Mouse (Mus musculus) left cerebral cortex, adult 11 months (tissue): ENCODE measurements around the gene Wdr70.
A peak's percentile ranks its signal among the peaks of the same experiment; 100 is the strongest.

Experiments used
- DNase-seq: peaks from one replicate; pipeline ENCODE4 v3.0.0; 2022; ENCODE audit warnings: low spot score

The Wdr70 gene

DNA sequence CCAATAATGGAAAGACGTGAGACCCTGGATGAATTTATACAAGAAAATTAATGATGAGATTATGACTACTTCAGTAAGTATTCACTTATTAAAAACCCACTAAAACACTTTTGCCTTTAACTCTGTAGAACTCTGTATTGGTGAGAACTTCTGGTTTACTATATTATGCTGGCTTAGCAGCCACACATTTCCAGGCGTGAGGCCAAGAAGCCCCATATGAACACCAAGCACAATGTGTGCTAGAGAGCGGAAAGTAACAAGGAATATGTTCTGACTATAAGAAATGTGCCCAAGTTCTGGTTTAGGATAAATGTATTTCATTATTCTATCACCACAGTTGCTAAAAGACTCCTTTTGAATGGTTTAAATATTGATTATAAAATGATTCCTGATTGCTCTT, 68.4 kb downstream of the Wdr70 start:
- peak; percentile 54 for DNase-seq

DNA sequence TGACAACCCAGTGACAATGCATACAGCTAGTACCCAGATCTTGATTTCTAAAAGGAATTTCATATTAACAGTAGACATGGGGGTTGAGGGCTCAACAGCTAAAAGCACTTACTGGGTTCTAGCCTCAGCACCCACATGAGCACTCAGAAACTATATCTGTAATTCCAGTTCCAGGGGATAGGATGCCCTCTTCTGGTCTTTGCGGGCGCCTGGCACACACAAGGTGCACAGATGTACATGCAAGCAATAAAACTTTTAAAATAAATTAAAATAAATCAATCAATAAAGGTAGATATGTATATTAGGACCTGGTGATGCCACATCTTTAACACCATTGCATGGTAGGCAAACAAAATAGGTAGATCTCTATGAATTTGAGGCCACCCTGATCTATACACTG, 71.5 kb downstream of the Wdr70 start:
- DNase-seq = no peak

DNA sequence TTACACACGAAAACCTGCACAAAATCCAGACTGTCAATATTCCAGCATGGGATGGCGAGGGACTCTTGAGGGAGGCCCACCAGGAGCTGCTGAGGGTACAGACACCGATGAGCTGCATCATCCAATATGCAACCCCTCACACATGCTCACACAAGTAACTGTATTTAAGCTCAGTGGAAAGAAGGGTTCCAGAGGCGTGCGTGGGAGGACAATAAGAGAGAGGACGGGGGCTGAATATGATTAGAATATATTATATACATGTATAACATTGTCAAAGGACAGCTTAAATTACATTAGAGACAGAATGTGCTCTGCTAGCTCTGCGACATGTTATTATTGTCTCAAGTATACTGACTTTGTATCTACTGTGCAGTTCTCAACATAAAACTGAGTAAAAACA, 87.6 kb downstream of the Wdr70 start:
- DNase-seq = no peak

DNA sequence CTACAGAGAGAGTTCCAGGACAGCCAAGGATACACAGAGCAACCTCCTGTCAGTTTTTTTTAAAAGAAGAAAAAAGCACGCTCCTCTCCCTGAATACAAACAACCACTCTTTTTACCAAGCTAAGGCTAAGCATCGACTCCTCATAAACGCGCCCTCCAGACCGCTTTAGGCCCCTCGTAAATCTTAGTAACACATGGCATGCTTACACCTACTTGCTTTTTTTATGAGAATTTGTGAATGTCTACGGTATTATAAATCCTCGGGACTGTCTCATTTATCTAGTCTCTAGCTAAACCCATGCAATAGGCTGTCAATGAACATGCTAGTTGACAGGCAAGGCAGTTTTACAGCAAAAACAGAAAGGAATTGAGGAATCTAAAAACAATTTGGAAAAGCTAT, 91.6 kb downstream of the Wdr70 start:
- no peak for DNase-seq

DNA sequence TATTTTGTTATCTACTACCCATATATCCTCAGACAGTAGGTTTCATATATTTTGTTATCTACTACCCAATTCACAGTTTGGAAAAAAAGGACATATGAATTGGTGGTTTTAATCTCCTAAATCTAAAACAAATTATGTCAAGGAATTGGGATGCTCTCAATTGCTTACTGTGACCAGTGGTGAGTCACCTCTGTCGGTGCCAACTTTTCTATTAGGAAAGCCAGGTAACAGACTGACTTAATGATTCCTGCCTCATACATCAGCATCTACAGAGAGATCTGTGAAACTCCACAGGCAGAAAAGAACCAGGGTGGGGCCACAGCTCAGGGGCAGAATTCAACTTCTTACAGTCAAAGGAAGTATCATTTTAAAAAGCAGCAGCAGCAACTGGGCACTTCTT, 93.0 kb downstream of the Wdr70 start:
- DNase-seq = no peak

DNA sequence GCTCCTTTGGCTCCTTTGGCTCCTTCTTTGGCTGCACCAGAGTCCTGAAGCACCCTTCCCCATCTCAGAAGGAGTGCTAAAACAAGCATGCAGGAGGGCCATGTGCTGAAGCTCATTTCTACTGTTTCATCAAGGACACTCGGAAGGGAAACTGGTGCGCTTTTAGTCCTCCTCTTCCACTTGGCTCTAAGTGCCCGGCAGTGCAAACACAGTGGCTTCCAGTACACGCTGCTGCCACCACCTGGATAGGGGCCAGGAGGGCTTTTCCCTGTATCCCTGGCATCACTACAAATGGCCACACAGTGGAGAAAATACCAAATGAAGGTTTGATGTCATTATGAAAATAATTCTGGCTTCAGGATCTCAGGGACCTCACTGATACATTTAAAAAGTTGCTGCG, 93.5 kb downstream of the Wdr70 start:
- no peak for DNase-seq

DNA sequence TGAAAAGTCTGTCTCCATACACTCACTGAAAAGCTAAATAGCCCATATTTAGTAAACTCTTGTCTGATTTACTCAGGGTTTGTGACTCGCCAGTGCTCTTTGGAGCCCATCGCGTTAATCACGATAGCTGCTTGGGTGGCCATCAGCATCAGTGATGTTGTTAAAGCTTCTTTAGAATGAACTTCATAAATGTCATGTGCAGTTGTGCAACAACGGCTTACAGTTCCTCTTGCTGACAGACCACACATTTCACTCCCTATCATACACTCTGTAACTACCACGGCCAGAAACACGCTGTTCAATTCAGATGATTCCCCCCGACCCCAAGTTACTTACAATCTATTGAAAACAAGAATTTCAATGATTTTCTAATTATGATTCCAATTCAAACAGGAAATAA, 95.2 kb downstream of the Wdr70 start:
- DNase-seq = no peak

DNA sequence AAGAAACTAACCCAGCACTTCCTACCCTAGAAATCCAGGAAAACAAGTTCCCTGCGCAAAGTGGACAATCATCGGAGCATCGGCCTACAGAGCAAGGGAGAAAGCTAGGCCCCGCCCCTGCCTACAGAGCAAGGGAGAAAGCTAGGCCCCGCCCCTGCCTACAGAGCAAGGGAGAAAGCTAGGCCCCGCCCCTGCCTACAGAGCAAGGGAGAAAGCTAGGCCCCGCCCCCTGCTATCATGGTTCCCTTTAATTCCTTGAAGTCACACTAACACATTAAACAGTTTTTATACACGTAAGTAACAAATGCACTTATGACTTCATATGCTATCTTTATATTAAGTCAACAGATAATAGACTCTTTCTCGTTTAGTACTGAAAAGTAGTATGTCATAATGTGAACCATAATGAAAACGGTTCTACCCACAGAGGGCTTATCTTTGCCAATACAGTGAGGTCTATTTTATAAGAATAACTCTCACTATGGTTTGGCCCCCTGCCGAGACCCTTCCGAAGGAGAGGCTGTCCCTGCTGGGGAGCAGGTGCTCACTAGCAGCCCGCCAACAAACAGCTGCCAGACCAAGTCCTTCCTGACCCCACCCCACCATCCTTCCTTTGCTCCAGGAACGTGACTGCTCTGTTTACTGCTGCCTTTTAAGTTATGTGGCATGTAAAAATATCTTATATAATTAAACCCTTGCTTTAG, 100.0 kb downstream of the Wdr70 start:
- no peak for DNase-seq

DNA sequence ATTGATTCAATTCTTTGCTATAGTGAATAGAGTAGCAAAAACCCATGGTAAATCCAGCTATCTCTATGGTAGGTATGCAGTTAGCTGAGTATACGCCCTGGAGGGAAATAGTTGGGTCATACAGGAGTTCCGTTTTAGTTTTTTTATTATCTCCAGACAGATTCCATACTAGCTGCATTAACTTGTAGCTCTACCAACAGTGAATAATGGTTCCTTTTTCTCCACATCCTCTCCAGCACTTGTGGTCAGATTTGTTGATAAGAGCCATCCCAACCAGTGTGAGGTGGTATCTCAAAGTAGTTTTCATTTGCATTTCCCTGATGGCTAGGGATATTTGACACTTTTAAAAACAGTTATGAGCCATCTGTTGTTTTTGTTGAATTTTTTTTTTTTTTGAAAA, 100.9 kb downstream of the Wdr70 start:
- DNase-seq = no peak

DNA sequence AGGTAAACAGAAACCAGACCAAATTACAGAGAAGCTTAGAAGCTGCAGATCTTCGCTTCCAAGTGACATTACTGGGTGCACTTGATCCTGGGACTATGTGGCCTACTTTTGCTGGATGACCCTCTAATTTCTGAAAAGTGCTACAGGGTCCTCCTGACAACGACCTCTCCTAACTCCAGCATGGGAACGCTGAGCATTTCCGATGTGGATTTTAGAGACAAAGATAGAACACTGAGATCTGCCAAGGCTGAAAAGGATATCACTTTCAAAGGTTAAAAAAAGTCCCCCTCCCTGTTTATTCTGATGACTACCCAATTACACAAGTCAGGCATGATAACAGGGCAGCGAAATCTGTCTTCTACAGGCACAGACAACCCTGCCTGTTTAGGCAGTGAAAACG, 105.3 kb downstream of the Wdr70 start:
- no peak for DNase-seq

DNA sequence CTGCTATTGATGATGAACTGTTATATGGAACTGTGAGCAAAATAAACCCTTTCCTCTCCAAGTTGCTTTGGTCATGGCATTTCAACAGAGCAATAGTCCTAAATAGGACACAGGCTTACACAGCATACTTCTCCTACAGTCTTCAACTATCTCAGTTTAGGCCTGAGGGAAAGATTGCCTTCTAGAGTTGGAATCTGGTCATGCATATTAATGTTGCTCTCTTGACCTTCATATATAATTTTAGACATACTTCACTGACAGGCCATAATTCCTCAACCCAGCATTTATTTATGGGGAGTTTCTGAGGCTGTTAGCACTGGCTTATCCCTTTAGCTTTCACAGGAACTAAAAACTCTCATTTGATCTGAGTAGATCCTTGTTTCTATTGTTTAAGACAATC, 108.9 kb downstream of the Wdr70 start:
- no peak for DNase-seq

DNA sequence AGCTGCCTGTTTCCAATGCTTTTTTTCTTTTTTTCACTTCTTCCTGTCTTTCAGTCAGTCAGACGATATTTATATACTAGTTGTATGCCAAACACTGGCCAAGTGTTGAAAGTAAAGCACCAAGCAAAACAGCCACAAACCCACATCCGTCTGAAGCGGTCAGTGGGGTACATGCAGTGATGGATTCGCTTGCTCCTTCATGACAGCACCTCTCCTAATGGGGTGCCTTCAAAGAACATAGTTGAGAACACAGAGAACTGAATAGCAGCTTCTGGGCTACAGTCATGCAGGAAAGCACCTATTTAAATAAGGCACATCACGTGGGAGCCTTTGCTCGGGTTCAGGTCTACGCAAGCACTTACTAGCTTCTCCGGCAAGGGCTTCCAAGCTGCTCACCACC, 111.6 kb downstream of the Wdr70 start:
- DNase-seq = no peak

DNA sequence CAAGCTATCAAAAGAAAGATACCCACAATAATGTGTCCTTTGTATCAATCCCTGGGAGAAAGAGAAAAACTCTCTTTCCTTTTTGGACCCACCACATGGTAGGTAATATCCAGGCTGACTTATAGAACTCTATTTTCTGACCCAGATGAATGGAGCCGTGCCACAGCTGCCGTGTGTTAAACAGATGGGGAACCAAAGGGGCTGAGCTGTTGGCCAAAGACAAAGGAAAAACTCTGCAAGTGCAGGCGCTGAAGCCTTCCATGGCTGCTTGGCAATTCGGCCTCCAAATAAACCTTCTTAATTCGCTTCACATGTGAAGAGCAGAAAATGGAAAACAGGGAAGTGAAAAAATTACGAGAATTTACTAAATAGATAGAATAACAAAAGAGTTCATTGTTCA, 112.7 kb downstream of the Wdr70 start:
- no peak for DNase-seq

DNA sequence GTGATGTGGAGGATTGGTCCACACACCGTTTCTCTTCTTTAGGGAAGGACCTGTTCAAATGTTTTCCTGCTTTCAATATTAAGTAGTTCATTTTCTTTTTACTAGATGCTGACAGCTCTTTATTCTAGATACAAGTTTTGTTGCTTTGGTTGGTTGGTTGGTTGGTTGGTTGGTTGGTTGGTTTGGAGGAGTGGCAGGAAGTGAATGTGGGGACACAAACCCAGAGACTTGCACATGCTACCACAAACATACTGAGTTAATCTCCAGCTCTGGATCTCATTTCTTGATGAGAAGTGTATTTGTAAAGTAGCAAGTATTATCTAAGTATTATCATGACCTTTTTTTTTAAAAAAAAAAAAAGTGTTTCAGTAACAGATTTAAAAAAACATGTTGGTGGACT, 120.4 kb downstream of the Wdr70 start:
- no peak for DNase-seq

DNA sequence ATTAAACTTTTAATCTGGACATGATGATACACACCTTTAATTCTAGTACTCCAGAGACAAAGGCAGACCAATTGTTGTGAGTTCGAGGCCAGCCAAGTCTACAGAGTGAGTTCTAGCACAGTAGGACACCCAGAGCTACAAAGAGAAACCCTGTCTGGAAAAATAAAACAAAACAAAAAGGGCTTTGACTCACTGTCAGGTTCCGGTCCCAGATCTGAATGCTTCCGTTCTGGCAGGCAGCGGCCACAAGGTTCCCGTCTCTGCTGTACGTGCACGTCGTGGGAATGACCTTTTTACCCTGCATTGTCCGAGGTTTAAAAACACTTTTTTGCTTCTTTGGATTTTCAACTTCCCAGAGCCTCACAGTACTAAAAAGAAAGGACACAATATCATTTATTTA, 122.2 kb downstream of the Wdr70 start:
- DNase-seq = no peak

DNA sequence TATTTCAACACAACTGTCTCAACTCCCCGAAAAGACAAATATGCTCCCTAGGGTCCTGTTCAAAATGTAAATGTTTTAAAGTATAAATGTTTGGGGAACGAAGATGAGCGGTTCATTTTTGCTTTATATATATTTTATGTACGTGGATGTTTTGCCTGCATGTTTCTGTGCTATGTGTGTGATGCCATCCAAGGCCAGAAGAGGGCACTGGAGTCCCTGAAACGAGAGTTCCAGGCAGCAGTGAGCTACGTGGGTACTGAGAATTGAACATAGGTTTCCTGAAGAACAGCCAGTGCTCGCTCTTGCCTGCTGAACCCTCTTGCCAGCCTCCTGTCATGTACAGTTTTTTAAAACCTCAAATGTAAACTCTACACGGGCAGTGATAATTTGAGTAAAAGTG, 124.6 kb downstream of the Wdr70 start:
- no peak for DNase-seq

DNA sequence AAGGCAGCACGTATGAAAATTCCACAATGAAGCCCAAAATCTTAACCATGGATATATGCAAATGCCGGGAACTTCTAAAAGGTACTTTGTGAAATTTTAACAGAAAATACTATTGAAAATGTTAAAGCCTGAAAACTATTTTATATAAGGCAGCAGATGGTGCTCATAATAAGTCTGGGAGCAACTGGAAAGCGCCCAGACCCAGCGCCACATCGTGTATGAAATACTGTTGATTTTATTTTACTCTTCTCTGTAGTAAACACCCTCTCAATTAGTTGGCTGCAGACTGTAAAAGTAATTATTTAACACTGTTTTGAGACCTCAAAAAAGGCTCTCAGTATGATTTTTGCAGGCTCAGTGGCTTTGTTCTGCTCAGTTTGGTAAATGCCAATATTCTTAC, 126.5 kb downstream of the Wdr70 start:
- DNase-seq = no peak

DNA sequence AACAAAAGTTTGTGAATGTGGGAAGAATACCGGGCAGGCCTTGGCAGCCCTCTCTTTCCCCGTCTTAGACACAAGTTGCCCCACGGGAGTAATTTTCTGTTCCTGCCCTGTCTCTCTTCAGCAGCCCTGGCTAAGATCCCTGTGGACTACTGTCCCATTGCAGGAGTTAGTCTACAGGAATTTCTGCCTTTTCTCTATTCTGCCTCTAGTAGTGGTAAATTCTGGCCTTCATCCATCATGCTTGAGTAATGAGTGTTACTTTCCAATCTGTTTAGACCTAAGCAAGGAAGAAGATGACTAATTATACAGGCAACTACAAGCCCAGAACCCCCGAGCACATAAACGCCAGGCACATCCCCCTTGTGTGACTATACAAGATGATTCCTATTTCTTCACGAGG, 136.2 kb downstream of the Wdr70 start:
- no peak for DNase-seq

DNA sequence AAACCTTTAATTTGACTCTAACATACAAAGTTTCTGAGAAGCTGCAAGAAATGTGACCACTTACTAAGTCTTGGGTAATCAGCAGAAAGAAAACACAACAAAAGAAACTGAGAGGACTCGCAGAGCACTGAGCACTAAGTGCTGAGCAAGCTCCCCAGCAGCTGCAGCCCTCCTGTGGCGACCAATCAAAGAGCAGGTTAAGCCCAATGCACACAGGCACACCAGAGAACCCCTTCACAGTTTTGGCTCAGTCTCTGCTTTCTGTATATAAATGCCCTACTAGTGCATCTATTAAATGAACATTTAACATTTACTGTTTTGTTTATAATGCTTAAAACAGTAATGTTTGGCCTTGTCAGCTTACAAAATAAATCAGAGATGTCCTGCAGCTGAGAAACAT, 137.5 kb downstream of the Wdr70 start:
- DNase-seq = no peak

DNA sequence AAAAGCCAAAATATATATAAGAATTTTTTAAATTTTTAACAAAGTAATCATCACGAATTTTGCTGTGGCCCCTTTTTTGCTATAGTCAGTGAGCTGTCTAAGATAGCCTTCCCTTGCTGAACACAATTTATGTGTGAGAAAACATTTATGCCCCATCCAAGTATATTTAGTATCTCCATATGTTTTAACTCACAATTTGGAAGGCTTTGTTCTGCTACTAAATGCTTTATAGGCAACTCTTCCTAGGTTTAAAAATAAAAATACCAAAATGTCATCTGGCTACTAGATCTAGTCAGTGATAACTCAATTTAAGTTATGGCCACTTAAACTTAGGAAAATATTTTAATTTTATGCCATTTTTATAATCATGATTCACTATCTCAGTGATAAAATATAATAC, 142.1 kb downstream of the Wdr70 start:
- DNase-seq = no peak

DNA sequence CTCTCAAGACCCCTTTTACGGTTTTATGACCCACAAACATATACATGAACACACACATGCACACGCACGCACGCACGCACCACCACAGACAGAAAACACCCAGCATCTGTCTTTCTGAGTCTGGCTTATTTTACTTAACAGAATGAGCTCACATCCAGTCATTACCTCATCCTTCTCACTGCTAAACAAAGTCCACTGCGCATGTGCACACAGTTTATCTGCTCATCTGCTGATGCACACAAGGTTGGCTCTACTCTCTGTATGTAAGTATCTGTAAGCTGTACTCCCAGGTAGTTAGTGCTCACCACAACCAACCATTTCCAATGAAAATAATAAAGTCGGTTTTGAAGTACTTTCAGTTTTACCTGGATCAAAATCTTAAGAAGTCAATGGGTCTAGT, 148.4 kb downstream of the Wdr70 start:
- no peak for DNase-seq

DNA sequence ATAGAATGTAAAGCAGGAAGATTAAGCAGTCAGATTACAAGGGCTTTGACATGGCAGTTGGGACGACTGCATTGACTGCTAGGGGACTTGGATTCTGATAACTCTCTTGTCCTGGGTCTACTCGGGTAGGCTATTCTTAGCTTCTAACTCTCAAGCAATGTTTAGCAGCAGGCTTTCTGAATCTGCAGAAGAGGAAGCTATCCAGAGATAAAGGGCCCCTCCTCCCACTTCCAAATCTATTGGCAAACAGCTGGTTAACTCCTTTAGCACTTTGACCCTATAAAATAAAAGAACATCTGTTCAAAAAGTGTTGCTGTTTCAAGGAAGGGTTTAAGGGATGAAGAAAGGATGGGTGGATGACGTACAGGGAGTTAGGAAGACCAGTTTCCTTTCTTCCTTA, 157.3 kb downstream of the Wdr70 start:
- no peak for DNase-seq

DNA sequence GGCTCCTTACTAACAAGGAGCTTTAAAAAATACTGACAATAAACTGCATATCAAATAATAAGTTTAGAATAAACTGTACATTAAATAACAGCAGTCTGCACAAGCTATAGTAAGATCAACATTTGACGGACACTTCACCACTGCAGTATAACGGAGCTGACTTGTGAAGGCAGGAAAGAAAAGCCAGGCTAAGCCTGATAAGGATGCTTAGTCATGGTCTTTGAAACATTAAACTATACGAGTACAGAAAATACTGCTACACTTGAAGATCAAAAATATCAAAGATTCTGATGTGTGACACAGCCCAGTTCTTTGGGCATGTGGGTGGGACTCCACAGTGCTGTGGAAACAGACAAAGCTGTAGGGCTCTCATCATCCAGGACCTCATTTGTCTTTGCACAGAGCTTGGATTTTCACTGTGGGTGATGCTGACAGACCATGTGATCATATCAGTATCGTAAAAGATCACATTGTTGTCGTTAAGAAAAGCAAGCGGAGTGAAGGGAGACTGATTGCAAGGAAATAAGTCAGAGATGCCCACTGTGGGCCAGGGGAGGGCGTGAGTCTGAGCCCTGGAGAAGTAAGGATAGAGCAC, 163.3 kb downstream of the Wdr70 start:
- DNase-seq = no peak

DNA sequence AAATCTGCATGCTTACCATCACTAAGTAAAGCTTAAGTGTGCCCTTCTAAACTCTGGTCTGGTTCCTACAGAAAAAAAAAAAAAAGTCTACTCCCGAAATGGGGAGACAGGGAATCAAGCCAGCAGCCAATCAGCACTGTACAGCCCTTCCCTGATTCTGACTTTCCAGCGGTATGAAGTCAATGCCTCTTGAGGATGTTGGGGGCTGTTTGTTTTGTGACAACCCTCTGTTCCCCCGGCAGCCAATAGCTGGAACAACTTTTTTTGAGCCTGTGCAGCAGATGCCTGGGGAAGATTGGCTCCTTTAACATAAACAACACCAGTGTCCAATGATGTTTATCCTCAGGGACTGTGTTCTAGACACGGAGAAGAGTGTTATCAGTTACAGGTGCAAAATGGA, 164.4 kb downstream of the Wdr70 start:
- no peak for DNase-seq
